Mouse (Mus musculus): Measurements from ENCODE around the gene Mrpl55.

Mrpl55 gene

DNA sequence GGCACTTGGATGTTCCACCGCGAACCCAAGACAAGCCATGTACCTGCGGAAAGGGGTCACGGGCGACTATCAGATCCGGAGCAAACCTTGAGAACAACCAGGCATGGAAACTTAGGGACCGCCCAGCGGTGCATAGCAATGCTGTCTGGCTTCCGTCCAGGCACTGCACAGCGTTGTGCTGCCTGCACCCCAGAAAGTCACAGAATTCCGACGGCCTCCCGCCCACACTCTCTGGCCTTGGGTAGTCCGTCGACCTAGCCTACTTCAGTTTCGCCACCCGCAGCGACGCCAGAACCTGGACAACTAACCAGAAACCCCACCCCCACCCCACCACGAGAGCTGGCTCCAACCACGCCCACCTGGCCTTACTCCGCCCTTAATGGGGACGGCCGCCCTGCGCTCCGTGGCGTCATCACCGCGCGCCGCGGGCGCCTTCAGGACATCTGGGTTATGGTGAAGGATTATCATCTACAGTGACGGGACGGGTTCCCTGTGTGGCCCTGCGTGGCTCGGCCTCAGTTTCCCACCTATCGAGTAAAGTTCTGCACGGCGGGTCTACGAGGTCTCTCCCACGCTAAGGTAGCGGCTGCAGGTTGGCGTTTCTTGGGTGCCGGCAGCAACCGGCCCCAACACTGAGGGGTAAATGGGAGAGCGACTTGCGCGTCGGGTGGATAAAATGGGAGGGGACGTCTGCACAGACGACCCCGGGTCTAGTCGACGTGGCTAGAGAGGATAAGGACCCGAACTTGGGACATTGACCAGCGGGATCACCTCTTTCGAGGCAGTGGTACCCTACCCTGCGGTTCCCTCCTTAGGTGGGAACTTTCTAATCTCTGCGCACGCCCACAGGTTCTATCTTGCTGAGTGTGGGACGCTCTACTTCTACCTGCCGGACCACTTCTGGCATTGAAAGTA lies at the start of gene Mrpl55:
Gene Mrpl55 (plus strand): TSS at position 406 of the 915 bp plus-strand sequence.
- DNase-seq = peak; percentile 90

GRCm38 (mm10) chr11:59154220-59154619 lies 48.1 kb upstream of the Mrpl55 start:
- no peak for DNase-seq

DNA sequence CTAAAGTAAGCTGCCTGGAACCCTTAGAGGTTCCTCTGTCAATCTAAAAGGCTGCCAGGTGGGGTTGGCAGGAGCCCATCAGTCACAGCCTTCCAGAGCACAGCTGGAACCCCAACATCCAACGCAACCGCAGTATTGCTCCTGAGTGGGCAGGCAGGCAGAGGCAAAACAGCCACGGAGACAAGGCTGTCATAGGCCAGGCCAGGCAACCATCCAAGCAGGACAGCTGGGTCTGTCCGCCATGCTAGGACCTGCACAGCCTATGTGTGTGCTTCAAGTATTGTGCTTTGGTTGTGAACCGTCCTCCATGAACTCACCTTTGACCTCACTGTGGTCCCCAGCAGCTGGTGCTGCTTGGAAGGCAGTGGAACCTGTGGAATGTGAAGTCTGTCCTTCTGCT lies 46.4 kb upstream of the Mrpl55 start:
- DNase-seq = no peak

DNA sequence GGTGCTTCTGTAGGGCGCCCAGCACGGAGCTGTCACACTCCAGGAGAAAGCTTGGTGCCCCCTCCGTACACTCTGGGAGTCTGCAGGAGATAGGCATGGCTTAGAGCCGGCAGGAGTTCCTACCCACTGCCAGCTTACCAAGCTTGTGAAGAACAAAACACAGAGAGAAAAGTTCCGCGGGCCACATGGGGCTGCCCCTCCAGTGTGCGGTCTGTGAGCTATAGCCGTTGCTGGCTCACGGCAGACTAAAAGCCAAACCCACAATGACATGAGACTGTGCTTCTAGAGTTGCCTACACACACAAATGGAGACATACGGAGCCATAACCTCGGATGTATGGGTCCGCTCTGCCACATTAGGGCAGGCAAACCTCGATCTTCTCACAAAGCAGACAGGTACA lies 43.2 kb upstream of the Mrpl55 start:
- DNase-seq = no peak

DNA sequence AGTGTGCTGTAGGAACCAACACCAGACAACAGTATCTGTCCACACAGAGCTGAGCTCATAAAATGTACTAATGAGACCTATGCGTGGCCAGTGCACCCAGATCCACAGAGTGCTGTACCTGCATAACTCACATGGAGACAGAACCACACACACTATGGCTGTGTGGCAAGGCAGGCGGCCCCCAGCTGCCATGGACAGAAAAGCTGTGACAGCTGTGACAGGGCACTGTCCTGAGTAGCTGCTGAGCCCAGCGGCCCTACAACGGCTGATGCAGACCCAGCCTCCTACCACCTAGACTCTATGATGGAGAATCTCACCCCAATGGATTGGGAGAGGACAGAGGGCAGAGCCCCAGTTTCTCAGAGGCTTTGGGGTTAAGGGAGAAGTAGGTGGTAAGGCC lies 42.7 kb upstream of the Mrpl55 start:
- no peak for DNase-seq

DNA sequence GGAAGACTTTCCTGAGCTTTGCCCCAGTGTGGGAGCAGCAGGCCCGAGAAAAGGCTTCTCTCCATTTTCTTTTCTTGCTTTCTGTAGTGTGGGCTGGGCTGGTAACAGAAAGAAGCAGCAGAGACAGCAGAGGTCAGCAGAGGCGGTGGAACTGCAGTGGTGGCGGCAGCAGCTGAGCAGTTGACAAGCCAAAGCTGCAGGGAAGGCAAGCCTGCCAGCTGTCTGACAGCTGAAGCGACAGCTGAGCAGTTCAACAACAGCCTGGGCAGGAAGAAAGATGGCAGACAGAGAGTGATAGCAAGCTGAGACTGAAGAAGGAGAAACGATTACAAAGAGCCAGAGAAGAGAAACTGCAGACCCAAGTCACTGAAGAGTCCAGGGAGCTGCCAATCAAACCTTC lies 40.9 kb upstream of the Mrpl55 start:
- DNase-seq = no peak

GRCm38 (mm10) chr11:59162443-59163254 lies 39.6 kb upstream of the Mrpl55 start:
- no peak for DNase-seq

- DNase-seq = peak; percentile 100
These were observed 38.7 kb upstream of the Mrpl55 start, which contains the start of gene Iba57 for GRCm38 (mm10) chr11:59163255-59164236. TSS of gene Iba57 (minus strand) at chr11:59163739.

DNA sequence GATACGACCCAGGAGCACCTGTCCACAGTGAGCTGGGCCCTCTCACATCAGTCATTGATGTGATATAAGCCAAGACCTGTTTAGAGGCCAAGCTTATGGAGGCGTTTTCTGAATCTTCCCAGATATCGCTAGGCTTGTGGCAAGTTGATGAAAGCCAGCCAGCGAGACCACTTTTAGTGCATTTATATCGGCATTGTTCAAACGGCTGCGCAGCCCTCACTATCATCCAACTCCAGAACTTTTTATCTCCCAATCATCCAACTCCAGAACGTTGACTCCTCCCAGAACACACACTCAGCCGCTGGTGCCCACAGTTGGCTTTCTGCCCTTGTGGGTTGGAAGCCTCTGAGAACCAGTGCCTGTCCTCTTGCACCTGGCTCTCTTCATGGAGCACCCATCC lies 37.9 kb upstream of the Mrpl55 start:
- DNase-seq = peak; percentile 56

- no peak for DNase-seq
These were observed 36.6 kb upstream of the Mrpl55 start for GRCm38 (mm10) chr11:59165616-59166241.

GRCm38 (mm10) chr11:59169807-59170206 lies 32.5 kb upstream of the Mrpl55 start:
- DNase-seq = no peak

DNA sequence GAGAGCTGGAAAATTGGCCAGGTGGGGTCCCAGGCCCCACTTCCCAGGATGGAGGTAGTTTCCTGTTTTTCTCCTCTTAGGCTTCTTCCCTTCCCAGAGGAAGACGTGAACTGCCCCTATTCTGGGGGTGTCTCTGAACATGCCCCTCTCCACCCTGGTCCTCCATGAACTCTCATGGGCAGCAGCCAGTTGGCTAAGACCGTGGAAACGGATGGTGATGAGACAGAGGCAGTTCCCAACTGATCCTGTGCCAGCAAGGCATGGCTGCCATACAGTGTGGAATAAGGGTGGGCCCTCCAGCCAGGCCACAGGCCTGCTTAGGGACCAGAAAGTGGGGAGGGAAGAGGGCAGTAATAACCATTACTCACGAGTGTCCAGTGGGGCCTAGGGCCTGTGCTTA lies 31.7 kb upstream of the Mrpl55 start:
- no peak for DNase-seq

GRCm38 (mm10) chr11:59174189-59174838 lies 28.0 kb upstream of the Mrpl55 start:
- DNase-seq = no peak

GRCm38 (mm10) chr11:59176475-59176874 lies 25.8 kb upstream of the Mrpl55 start:
- DNase-seq = no peak

- DNase-seq = no peak
These were observed 25.4 kb upstream of the Mrpl55 start for GRCm38 (mm10) chr11:59176921-59177320.

- DNase-seq = no peak
These were observed 19.4 kb upstream of the Mrpl55 start, which contains the start of gene Gjc2 for GRCm38 (mm10) chr11:59182864-59183331. TSS of gene Gjc2 (minus strand) at chr11:59183213.

- DNase-seq = no peak
These were observed 18.5 kb upstream of the Mrpl55 start for GRCm38 (mm10) chr11:59183821-59184220.

DNA sequence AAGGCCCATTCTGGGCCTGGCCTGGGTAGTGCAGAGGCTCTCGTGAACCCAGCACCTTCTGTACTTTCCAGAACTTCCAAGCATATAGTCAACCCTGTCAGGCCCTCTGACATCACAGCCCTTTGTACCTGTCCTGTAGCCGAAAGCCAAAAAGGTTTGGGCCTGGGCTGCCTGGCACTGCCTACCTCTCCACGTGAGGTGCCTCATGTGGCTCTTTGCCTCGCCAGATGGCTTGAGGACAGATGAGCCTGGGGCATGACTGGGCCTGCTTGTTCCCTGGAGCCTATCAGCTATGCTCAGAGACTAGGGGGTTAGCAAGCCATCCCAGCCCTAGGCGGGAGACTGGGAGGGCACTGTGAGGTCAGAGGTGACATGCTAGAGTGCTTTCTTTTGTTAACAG lies 16.8 kb upstream of the Mrpl55 start:
- no peak for DNase-seq

DNA sequence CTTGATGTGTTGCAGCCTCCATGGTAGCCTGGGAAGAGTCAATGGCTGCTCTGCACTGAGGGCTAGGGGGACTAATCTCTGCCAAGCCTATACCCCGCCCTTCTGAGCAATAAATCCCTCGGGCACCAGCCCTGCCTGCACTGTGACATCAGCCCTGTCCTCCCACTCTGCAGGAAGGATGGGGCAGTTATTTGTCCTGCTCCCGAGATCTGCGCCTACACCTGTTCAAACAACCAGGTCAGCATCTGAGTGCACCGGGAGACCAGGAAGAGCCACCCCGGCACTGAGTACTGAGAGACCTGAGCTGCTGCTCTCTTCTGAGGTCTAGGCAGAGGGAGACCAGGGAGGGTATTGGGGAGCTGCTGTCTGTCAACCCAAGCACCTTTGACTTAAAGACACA lies 14.6 kb upstream of the Mrpl55 start:
- DNase-seq = no peak

DNA sequence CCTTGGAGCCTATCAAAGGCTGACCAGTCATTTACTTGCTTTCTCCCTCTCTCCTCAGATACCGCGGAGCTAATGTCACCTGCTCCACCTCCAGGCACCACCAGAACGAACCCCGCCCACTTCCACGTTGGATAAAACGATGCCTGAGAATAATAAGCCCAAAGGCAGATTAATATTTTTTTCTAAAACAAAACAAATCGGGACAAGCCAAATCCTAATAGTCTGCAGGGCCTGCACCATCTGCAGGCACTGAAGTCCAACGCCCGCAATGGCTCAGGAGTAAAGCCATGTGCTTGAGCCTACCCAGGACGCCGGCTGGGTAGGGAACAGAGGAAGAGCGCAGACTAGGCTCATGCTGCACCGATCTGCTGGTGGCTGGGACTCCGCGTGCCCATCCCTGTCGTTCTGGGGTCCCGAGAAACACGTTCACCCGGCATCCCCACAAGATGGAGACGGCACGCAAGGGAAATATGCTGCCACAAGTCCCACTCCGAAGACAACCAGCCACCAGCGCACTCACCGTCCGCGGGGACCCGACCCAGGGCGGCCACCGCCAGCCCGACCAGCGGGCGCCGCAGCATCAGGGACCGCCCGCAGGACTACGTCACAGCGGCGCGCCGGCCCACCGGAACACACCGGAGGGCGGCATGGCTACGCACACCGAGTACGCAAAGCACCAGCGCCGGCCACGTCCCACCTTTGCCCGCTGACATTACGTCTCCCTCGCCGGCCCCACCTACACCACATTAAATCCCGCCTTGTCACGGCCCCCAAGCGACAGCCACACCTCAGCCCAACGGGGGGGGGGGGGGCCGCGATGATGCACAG lies 10.8 kb upstream of the Mrpl55 start:
- DNase-seq = peak; percentile 92

DNA sequence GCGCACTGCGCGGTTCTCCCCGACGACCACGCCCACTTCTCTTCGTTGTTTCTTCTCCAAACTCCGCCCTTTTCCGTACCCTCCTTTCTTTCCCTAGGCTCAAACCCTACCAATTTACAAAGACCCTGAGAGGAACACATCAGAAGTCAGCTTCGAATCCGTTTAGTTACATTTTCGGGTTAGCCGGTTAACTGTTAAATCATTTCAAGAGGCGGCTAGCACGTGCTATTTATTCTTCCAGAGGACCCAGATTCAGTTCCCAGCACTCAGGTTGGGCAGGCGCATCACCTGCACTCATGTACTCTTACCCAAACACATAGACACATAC lies 10.3 kb upstream of the Mrpl55 start, which contains the start of gene Guk1:
Gene Guk1 (minus strand): TSS at position 154 of the 328 bp plus-strand sequence.
- no peak for DNase-seq
